Mouse (Mus musculus) stomach, postnatal 0 days (tissue): ENCODE results near the gene Palm.

Source experiments
- CTCF ChIP-seq: IDR thresholded peaks from 2 replicates; pipeline ENCODE4 v1.5.1; 2016; ENCODE audit warnings: antibody characterized with exemption, low read depth, mild to moderate bottlenecking, moderate library complexity
- EP300 ChIP-seq: optimal IDR thresholded peaks from 2 replicates; pipeline ENCODE3; 2016; ENCODE audit warnings: antibody characterized with exemption

DNA sequence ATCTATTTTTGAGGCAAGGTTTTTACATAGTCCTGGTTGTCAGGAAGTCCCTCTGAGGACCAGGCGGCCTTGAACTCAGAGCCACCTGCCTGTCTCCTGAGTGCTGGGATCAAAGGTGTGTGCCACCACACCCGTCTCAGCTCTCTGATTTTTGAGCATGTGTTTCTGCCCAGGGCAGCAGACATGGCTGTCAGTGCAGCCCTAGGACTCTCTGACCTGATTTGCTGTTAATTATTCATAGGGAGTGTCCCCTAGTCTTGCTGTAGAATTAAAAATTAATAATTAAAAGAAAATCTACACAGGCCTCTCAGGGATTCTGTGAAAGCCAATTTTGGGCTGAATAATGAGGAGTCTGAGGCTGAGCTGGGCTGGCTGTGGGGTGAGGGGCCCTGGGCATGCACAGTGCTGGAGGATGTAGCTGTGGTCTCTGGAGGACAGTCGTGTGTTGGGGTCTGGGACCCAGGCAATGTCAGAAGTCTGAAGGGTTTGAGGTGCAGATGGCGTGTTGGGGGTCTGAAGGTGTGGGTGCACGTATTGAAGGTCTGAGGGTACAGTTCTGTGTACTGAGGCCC, 21.0 kb downstream of the Palm start:
- TF ChIP-seq CTCF (no peak), EP300 (no peak)
